Mouse (Mus musculus): Measurements from ENCODE around the gene Jade1.

Jade1 gene

DNA sequence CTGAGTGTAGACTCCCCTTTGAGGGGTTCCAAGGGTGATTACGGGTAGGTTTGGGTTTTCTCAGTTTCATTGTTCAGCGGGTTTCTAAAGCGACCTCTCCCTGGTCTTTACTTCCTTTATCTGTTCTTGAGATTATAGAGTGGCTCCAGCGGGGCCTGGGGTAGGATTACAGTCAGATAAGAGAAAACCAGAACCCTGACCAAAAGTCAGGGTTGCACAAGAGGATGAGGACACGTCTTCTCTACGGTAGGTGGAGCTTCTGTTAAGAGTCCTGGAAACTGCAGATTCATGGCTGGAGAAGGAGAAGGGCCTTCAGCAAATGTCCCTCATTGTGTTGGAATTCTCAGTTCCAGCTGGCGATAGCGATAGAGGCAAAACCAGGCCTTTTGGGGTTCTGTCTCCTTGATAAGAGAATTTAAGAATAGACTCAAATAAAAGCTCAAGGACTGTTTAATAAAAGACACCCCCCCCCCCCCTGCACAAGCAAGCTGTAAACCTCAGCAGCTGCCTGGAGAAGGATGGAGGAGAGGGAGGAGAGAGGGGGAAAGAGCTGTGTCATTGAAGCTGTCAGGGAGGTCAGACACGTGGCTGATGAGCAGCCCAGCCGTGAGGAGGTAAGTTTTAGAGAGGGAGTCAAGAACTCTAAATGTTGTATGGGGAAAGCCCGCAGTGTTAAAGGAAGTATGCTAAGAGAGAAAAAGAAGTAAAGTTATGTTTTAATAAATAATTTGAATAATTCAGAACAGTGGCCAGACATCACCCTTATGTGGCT is 2.6 kb upstream of the Jade1 start:
- DNase-seq: no peak

DNA sequence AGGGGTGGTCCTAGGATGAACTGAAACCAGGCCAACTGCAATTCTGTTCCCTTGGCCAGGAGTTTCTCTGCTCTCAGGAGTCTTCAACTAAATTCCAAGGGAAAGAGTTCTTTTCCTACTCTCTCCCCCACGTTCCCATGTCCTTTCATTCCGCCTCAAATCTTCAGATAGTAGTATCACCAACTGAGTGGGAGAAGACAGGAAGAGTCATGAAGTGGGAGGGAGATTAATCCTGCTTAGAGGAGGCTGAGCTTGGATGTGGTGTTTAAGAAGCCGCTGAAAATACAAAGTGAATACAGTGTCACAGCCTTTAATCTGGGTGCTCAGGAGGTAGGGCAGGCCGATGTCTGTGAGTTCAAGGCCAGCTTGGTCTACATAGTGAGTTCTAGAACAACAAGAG is 1.9 kb upstream of the Jade1 start:
- no peak for DNase-seq

DNA sequence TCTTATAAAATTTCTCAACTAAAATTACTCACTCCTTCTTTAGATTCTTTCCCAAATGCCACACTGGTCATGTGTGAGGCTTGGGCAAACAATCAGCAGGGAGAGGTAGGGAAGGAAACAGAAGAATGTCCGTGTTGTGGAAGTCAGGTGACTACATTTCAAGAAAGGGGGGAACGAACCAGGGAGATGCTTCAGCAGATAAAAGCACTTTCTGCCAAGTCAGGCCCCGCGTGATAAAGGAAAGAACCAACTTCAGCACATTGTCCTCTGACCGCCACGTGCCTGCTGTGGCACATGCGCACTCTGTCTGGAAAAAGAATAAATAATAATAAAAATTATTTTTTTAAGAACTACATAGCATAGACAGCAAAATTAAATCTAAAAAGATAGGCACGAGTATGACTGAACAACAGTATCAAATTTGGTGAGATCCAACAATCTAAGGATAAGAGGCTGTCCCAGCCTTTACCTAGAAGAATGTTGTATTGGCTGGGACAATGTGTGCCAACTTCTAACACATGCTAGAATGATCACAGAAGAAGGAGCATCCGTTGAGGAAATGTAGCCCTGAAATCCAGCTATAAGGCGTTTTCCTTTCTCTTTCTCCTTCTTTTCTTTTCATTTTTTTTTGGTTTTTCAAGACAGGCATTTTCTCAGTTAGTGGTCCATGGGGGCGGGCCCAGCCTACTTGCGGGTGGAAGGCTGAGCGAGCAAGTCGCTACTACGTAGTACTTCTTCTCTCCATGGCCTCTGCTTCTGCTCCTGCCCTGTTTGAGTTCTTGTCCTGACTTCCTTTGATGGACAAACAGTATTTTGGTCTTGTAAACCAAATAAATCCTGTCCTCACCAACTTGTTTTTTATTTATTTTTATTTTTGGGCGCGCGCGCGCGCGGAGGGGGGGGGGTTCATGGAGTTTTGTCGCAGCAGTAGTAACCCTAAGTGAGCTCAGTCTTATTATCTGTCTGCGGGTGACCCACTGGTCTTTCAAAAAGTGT is 753 bp upstream of the Jade1 start:
- no peak for DNase-seq

DNA sequence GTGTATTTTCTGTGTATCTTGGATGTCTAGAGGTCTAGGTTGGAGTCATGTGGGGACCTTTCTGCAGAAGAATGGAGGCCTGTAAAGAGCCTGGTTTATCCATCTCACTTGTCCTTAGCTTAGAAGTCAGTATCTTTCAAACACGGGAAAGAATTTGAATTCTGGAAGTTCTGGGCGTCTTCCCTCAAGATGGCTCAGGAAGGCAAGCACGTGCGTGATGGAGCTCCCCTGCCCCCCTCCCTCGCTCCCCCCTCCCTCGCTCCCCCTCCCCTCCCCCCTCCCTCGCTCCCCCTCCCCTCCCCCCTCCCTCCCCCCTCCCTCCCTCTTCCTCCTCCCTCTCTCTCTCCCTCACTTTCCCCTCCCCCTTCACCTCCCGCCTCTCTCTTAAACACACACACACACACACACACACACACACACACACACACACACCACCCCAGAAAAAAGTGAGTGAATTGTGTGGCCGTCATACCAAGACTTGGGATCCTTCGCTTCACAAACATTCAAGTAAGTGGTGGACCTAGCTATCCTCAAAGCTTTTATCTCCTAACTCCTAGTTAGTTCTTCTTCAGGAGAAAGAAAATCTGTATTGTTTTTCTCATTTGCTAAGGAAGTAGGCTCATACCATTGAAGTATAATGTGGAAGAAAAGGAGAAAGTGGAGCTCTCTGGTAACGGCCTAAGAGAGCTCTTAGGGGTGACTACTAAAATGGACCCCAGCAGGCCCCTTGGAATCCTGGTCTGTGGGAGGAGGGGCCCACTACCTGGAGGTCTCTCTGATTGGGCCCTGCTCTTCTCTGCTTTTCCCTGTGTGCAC is 1.1 kb downstream of the Jade1 start:
- no peak for DNase-seq

DNA sequence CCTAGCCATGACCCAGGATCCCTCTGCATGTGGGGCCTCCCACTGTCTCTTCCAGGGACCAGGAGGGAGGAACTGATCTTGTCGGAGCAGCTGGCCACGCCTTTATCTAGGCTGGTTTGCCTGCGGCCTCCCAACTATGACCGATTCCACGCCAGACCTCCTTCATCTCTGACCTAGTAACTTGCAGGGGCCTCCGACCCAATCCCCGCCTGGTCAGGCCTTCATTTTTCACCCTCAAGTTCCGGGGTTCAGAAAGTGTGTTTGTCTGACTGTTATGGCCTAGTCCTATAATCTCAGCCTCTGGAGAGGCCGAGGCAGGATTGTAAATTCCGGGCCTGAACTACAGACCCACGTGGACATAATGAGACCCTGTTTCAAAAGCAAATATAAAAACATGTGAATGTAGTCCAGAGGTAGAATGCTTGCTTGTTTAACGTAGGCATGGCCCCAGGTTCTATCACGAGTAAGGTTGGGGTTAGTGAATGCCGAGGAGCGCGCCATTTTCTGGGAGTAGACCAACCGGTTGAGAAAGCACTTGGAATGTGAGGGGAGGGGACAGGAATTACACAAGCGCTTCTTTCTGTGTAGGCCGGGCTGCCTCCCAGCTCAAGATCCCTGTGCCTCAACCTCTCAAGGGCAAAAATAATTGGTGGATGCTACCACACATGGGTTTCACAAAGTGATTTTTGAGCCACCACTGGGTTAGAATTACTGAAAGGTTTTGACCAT is 1.9 kb downstream of the Jade1 start:
- DNase-seq: no peak

DNA sequence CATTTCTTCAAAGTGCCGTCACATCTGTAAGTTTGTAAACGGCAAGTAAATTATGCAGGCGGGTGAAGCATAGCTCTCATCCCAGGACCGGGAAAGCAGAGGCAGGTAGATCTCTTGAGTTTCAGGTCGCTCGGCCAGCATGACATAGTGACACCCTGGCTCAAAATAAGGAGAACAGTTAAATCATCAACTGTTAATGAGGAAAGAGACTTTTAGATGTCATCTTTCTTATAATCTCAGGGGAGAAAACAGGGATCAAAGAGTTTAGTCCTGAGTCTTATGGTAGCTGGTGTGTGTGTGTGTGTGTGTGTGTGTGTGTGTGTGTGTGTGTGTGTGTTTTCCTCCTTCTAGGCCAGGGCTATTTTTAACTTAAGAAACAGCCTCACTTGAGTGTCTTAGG is 5.0 kb downstream of the Jade1 start:
- DNase-seq: no peak

DNA sequence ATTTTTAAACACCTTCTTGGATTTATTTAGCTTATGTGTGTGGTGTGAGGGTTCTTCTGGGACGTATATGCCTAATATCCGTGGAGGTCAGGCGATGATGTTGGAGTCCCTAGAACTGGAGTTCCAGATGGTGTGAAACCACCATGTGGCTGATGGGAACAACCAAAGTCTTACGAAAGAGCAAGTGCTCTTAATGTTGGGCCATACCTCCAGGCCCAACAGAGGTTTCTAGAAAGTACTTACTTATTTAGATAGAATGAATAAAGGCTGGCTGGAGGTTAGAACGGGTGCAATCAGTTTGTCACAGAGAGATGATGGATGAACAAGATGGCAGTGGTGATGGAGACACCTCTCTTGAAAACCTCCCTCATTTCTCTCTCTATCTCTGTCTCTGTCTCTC is 6.3 kb downstream of the Jade1 start:
- no peak for DNase-seq

DNA sequence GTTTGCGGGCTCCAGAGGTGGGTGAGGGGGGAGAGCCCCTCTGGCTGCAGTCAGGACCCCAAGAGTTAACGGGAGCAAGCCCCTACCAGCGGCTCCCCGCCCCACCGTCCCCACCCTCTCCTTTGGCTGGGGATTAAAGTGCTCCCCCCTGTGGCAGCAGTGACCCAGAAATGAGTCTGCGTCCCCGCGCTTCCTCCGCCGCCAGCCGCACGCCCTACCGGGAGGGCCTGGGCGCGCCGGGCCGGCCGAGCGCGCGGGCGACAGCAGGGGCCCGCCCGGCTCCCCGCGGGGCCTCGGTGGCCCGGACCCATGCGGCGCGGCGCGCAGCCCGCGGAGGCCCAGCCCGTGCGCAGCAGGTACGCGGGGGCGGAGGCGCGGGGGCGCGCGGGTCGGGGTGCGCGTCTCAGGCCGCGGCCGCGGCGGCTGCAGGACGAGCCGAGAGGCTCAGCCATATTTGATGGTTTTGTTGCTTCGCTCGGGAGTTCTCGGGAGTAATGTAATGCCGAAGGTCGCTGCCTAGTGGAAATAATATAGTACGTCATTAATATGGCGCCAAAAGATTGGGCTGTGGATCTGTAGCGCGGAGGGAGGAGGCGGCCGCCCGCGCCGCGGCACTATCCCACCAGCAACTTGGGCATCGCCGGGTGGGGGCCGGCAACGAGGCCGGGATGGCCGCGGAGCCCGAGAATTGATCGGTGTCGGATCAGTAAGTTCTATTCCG is 7.8 kb downstream of the Jade1 start:
- peak; percentile 92 for DNase-seq

DNA sequence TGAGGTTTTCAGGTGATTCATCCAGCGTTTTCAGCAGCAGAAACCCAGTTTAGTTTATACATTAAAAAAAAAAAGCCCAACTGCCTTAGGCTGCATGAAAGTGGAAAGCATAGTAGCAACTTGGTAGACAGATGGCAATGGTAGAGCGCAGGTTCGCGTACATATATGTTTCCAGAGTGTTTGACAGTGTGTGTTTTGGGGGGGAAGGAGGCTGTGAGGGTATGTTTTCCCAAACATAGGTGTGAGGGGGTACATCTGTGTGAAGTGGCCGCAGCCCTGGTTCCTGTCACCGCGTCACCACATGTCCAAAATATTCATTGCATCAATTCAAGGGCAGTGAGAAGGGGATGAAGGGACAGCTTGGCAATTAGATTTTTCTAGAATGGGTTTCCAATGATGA is 8.5 kb downstream of the Jade1 start:
- DNase-seq: peak; percentile 26

DNA sequence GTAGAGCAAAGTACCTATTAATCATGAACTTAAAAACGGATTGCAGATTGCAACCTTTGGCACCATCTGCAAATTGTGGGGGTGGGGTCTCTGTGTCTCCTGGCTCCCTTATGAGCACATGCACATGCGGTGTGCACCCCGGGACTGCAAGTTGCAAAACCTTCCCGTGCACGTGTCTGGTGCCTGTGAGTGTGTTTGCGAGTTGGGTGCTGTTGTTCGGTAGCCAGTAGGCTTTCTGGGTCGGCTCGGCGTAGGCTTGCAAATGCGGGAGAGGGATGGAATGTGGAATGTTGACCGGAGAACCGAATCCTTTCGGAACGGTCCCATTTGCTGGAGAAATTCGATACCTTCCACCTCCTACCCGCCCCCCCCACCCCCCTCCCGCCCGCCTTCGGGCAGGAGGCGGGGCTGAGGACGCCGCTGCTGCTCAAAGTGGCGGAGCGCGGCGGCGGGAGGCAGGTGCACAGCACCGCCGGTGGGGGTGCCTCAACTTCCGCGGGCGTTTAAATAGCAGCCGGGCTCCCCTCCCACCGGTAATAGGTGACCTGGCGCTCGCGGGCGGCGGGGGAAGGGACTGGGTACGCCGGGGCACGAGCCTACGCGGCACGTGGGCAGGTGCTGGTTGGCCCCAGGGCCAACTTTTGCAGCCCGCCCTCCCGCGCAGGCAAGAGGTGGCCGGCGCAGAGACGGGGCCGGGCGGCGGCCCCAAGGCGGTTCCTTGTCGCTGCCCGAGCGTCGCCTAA is 9.1 kb downstream of the Jade1 start:
- DNase-seq: peak; percentile 90

DNA sequence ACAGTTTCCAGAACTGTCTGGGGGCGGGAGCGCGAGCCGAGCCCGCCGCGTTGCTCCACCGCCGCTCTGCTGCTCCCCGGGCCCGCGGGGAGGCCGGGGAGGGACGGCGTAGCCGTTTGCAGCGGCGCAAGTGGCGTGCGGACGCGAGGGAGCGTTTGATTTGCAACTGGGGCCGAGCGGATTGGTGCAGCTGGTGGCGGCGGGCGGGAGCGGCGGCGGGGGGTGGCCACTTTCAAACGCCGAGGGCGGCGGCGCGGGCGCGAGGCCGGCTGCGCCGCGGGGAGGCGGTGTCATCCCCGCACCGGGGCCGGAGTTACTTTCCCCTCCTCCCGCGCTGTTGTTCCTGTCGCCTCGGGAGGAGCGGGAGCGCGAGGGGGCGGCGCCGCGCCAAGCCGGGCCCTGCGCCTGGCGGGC is 9.9 kb downstream of the Jade1 start:
- DNase-seq: peak; percentile 91

DNA sequence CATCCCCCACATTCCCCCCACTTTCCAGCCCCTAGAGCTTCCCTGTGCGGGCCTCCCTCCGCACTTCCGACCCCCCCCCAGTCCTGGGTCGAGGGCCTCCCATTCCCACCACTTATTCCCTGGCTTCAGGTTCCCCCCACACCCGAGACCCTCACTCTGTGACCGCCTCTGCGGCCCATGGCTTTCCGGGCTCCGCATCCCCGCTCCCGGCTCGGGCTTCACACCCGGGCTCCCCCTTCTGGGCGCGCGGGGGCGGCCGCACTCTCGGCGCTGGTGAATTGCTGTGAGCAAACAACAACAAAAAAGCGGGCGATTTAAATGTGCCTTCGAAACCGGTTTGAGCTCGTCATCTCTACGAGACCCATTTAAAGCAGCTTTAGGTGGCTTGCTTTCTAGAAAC is 10.4 kb downstream of the Jade1 start:
- peak; percentile 93 for DNase-seq

DNA sequence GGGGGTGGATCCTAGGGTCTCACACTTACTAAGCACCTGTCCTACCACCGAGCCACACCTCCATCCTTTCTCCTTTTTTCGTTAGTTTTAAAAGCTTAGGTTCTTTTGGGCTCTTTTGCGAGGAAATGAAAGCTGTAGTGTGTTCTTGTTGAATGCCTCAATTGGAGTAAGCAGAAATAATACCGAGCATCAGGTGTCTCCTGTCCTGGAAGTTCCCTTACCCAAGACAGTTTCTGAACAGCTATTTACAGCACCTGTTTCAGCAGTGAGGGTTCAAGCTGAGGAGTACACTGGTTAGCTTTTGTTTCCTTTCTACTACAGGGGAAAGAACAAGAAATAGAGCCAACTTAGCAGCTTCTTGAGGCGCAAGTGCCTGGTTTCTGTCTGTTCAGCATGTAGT is 14.4 kb downstream of the Jade1 start:
- no peak for DNase-seq

DNA sequence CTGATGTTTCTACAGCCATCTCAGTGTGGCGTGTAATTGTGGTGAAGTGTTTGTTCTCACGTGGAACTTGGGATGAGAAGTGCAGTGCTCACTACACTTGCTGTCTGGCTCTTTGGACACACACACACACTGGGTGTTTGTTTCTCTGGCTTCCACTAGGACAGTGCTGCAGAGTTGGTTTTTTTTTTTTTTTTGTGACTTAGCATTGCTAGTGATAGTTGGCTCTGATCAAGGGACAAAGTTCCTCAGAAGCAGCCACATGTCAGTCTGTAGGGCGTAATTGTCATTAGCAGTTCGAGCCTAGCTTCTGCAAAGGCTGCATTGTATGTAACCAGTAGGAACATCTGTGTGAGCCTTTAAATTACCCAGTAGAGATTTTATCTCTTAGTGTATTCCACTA is 16.6 kb downstream of the Jade1 start:
- DNase-seq: no peak

DNA sequence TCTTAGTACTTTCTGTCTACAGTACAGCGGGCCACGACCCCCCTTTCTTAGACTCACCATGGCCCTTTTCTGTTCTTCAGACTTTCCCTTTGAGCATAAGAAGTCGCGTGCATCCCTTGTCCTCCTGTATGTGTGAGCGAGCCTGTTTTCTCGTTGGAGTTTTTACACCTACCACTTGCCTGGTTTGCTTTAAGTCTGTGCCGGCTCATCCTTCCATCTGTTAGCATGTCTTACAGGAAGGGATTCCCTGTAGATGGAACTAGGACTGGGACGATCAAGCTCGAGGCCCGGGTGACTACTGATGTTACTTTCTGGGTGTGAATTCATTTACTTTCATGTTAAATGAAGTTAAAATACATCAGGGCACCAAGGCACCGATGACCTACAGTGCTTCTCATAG is 17.4 kb downstream of the Jade1 start:
- no peak for DNase-seq

DNA sequence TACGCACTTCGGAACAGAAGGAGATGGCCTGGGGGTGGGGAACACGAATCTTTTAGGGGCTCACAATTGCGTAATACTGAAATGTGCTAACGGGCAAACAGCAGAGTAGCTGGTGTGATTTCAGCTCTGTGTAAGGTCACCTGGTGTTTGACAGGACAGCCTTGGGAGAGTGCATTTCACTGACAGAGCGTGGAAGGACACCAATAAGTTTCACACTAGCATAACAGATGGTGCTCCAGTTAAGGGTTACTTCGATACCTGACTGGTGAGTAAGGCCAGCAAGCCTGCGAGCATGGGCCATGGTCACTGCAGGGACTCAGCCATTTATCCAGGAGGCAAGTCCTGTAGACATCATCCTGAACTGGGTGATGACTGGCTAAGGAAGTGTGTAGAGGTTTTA is 18.7 kb downstream of the Jade1 start:
- no peak for DNase-seq

DNA sequence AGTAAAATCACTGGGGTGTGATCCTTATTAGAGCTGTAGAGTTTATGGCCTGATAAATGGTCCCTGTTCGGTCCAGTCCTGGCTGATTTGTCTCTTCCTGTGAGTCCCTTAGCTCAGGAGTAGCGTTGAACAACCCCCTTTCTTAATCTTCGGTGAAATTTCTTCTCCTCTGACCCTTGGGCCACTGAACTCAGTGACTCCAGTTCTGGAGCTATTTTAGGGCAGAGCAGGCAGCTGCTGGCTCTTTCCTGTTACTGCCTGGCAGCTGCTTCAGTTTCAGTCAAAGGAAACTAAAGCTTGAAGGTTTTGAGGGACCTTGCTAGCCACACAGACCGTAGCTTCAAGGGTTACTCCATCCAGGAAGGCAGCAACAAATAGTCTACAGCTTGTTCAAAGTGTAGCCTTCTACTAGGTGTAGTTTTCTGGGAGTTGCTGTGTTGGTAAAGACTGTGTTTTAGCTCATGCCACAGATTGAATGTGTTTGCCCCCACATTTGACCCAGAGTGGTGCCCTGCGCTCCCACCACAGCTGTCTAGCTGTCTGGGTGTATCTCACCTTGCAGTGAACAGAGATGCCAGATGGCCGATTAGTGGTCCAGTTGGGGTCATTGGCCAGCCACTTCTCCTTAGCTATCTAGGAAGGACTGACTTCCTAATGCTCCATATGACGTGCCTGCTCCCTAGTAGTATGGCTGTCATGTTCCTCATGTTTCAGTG is 19.3 kb downstream of the Jade1 start:
- DNase-seq: peak; percentile 53

DNA sequence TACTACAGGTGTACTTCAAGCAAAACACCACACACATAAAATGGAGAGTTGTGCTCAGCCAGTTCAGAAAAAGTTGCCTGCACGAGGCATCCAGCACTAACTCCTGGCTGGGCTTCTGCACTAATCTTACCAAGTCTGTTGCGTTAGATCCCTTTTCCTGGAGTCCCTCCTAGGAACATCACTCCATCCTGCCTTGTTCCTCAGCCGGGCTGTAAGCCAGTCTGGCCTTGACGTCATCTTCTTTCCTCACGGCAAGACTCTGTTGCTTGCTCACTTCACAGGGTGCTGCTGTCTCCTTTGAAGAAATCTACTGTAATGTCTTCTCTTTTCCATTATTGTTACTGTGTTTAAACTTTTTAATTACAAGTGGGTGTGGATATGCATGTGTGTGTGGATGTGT is 20.4 kb downstream of the Jade1 start:
- no peak for DNase-seq

DNA sequence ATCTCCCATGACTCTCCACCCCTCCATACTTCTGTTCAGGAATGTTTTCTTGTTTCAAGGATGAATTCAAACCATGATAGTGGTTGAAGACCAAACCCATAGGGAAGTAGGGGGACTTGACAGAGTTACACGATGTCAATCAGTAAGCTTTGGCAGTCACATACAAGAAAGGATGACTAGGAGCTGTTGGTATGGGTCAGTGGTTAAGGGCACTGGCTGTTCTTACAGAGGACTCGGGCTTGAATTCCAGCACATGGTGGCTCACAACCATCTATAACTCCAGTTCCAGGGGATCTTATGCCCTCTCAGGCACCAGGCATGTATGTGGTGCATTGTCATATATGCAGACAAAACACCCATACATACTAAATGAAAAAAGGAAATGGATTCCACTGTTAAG is 21.7 kb downstream of the Jade1 start:
- no peak for DNase-seq

DNA sequence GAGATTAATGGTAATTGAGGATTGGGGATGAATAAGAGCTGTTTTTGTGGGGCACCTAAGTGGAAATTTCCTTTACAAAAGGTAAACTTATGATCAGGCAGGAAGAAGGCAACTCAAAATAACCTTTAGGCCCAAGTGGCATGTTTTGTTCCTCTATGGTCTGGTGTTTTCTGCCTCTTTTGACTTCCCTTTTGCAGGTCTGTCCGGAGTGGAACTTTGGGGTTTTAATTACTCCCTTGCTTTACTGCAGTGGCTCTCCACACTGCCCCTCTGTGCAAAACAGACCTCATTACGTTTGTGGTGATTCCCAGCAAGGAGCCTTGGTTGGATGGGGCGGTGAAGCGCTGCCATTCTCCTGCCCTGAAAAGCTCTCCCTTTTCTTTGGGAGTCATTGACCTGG is 24.3 kb downstream of the Jade1 start:
- DNase-seq: no peak
